Mouse (Mus musculus) heart, embryonic 14.5 days (tissue): Measurements from ENCODE around the gene Gkn1. TPM values are rescaled to one million over a fixed set of nuclear protein-coding genes. Genes with fewer than 3 reads are reported as not detected.

ENCODE experiments used
- ATAC-seq: fragments of 200-750 bp; cut with Nextera tagmentation; 2 replicates; pipeline ENCODE4 v1.8.0; 2017; ENCODE audit warnings: low read depth, moderate TSS enrichment; ENCODE audit not compliant: insufficient number of reproducible peaks, insufficient read depth, low FRiP score
- H3K27ac ChIP-seq, 2 experiments: fragments of 200-500 bp in 1 of 2; fragments of 300-500 bp in 1 of 2; sonication (generic) in 1 of 2; replicated peaks in 1 of 2; 2 replicates each; pipeline ENCODE4 v1.5.1; 2012 to 2014; ENCODE audit warnings: low read depth in 2 of 2, low read length in 2 of 2, control low read depth in 1 of 2, mild to moderate bottlenecking in 1 of 2, mixed read lengths in 1 of 2; ENCODE audit not compliant: control insufficient read depth in 1 of 2, insufficient read depth in 1 of 2
- H3K27me3 ChIP-seq: fragments of 300-500 bp; sonication (generic); 2 replicates; pipeline ENCODE4 v1.6.1; 2014; ENCODE audit warnings: mild to moderate bottlenecking, low read length, control low read depth; ENCODE audit not compliant: control insufficient read depth, insufficient read depth
- H3K36me3 ChIP-seq: fragments of 300-500 bp; sonication (generic); 2 replicates; pipeline ENCODE4 v1.6.1; 2014; ENCODE audit warnings: mild to moderate bottlenecking, control low read depth, low read length, mixed read lengths; ENCODE audit not compliant: control insufficient read depth, insufficient read depth
- H3K4me1 ChIP-seq, 2 experiments: fragments of 200-500 bp in 1 of 2; fragments of 300-500 bp in 1 of 2; sonication (generic) in 1 of 2; 2 replicates each; pipeline ENCODE4 v1.6.1; 2012 to 2014; ENCODE audit warnings: low read length in 2 of 2, control low read depth in 1 of 2, mixed read lengths in 1 of 2; ENCODE audit not compliant: control insufficient read depth in 2 of 2, insufficient read depth in 2 of 2
- H3K4me2 ChIP-seq: fragments of 300-500 bp; sonication (generic); 2 replicates; pipeline ENCODE4 v1.6.1; 2014; ENCODE audit warnings: mild to moderate bottlenecking, low read length
- H3K4me3 ChIP-seq, 2 experiments: fragments of 200-500 bp in 1 of 2; fragments of 300-500 bp in 1 of 2; sonication (generic) in 1 of 2; 2 replicates each; pipeline ENCODE4 v1.5.1; 2012 to 2014; ENCODE audit warnings: low read length in 2 of 2, mild to moderate bottlenecking in 2 of 2, control low read depth in 1 of 2, low read depth in 1 of 2, moderate library complexity in 1 of 2; ENCODE audit not compliant: control insufficient read depth in 1 of 2, insufficient read depth in 1 of 2
- H3K9ac ChIP-seq: fragments of 300-500 bp; sonication (generic); 2 replicates; pipeline ENCODE4 v1.6.1; 2014; ENCODE audit warnings: mild to moderate bottlenecking, low read length
- H3K9me3 ChIP-seq: fragments of 300-500 bp; sonication (generic); 2 replicates; pipeline ENCODE4 v1.6.1; 2016; ENCODE audit warnings: low read length, control low read depth; ENCODE audit not compliant: control insufficient read depth
- WGBS: fragments of 180-500 bp; shearing (Covaris S2); extraction: QIAGEN DNeasy Blood & Tissue Kit; methylation state at CpG from one replicate; pipeline ENCODE4 v1.1.7; 2014; 5-methylcytosine and 5-hydroxymethylcytosine counted together
- polyA plus RNA-seq: library from polyadenylated mRNA; unstranded; fragments of >200 nt; fragmentation: Nextera tagmentation; extraction: Ambion mirVana; gene quantifications from 2 replicates; pipeline ENCODE4 v1.2.1, GENCODE M21; 2014

Gene Gkn1
- not detected in 2 replicates for polyA plus RNA-seq

DNA sequence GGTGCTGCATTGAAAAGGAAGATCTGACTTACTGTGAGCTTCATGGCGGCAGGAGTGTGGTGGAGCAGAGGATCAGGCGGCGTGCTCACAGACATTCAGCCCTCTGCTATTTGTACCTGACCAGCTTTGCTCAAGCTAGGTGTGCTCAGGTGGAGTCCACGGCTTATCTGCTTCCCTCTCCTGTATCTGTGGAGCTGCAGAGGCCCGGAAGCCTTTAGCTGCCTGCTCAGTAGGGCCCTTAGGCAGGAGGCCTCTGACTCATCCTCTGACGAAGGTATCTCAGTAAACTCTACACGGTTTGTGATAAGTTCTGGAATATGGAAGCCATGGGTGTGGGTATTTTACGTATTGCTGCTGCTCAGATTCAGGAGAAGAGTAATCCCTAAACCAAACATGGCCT lies at the start of gene Gkn1:
Gene Gkn1 (minus strand): TSS at position 114 of the 400 bp plus-strand sequence.
- no peak for ATAC-seq
- H3K4me1 ChIP-seq, result no peaks in the 10 kb centered on the region
- no peak within 1 kb of the TSS for H3K27ac ChIP-seq
- peaks cover 6% of the 10 kb centered on the region; the same call in 1 of the 2 replicates for H3K27me3 ChIP-seq
- H3K9me3 ChIP-seq, result no peaks in the 10 kb centered on the region
- no peak within 1 kb of the TSS for H3K4me2 ChIP-seq
- no peak within 1 kb of the TSS for H3K9ac ChIP-seq
- WGBS, result 81% methylated on average over 8 of the region's 8 CpGs
- no peaks in the 10 kb centered on the region for H3K36me3 ChIP-seq
- H3K4me3 ChIP-seq, result no peak within 1 kb of the TSS

DNA sequence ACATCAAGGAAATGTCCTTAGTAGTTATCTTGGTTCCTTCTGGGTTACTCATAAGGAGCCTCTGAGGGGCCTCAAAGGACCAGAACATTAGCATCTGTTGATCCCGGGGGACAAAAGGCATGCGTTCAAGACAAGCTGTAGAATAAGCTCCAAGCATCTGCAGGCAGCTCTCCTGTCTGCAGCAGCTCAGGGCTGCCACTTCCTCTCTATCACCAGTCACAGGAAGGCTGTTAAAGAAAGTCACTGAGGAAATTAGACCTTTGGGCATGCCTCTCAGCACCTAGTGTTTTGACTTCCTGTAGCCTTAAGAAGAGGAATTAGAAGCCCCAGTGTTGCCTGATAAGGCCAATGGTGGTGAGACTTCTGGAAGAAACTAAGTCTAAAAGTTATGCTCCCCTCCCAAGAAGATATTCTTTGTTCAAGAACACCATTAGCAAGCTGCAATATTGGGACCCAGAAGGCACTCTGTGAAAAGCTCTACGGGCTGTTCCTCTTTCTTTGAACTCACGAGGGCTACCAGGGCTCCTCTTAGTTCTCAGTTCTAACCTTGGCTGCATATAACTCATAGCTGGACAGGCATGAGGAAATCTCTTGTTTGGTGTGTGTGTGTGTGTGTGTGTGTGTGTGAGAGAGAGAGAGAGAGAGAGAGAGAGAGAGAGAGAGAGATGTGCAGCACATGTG lies 49.3 kb upstream of the Gkn1 start:
- Histone ChIP-seq H3K27me3 (peaks cover 48% of the 10 kb centered on the region), H3K27ac (no peak overlapping the region), H3K4me2 (no peak overlapping the region), H3K4me3 (no peak overlapping the region), H3K9ac (no peak overlapping the region), H3K9me3 (no peaks in the 10 kb centered on the region), H3K4me1 (peaks cover 15 to 29% of the 10 kb centered on the region in 2 experiments), H3K36me3 (no peaks in the 10 kb centered on the region)
- no peak for ATAC-seq
- 36% methylated on average over 4 of the region's 4 CpGs for WGBS

DNA sequence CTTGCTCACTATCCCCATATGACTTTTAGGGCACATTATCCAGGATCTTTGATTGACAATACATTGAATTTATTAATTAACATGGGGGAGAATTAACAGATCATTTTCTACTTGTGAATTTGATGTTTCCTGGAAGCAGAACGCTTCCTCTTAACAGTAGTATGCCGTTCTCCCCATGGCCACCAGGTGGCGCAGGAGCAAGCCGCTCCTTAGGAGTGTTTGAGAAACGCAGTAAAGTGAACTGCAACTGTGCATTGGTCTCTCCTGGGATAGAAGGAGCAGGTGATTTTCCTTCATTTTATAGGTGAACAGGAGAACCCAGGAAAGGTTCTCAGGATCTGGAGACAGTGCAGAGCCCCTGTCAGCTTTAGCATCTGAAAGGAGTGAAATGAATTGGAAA lies 48.4 kb upstream of the Gkn1 start:
- no peak overlapping the region for H3K4me2 ChIP-seq
- H3K4me3 ChIP-seq, result no peak overlapping the region
- no peaks in the 10 kb centered on the region for H3K36me3 ChIP-seq
- peaks cover 57% of the 10 kb centered on the region for H3K27me3 ChIP-seq
- H3K27ac ChIP-seq, result no peak overlapping the region
- WGBS, result under 1% methylated on average over 5 of the region's 5 CpGs
- no peak for ATAC-seq
- H3K9ac ChIP-seq, result no peak overlapping the region
- peaks cover 20 to 31% of the 10 kb centered on the region in 2 experiments for H3K4me1 ChIP-seq
- no peaks in the 10 kb centered on the region for H3K9me3 ChIP-seq

DNA sequence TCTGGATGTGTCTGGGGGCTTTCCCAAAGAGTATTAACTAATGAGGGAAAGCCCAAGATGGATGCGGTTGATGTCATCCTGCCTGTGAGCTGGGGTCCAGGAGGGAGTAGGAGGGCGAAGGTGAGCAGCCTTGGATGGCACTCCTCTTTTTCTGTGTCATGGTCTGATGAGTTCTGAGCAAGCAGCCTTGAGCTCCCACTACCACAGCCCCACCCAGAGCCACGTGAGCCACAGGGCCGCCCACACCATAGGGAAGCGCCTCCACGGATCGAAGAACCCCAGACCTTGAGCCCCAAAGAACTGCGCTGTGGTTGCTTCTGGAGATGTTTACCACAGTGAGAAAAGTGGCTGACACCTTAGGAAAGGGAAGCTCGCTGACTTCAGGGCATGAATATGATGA lies 44.0 kb upstream of the Gkn1 start:
- Histone ChIP-seq H3K27me3 (peaks cover 80% of the 10 kb centered on the region), H3K4me2 (peak overlapping the region; percentile 36; the same call in 1 of the 2 replicates)
- WGBS, result 67% methylated on average over 9 of the region's 9 CpGs

DNA sequence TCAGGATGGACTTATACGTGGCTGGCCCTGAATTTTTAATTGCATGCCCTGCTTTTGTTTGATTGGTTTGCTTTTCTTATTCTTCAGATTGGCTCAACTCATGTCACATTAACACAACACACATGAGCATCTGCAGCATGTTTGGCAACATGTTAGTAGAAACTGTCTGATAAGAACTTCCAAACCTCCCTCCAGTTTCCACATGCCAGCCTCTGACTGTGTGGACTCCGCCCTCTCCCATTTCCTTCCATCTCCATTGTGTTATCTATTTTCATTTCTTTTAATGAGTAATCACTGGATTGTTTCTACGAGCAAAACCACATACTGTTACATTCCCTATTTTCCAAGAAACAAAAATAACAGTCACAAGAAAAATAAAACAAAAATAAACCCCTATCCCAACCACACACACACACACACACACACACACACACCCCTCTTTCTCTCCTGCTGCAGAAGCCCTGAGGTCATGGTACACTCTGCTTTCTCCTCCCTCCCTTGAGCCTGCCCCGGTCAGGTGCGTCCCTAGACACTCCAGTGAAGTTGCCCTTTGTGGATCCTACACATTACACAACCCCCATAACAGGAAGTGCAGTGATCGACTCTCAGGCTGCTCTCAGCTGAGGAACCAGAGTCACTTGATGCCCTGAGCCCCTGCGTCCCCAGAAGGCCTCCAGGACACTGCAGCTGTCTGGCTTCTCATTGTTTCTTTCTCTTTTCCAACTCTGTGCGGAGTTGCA lies 42.9 kb upstream of the Gkn1 start:
- Histone ChIP-seq H3K27me3 (peaks cover 81% of the 10 kb centered on the region), H3K4me3 (no peak overlapping the region), H3K9me3 (no peaks in the 10 kb centered on the region), H3K27ac (no peak overlapping the region), H3K9ac (no peak overlapping the region), H3K4me2 (no peak overlapping the region), H3K4me1 (peaks cover 6 to 12% of the 10 kb centered on the region in 2 experiments), H3K36me3 (no peaks in the 10 kb centered on the region)
- WGBS, result 63% methylated on average over 8 of the region's 8 CpGs
- ATAC-seq, result no peak

More for the DNA sequence above, 44.0 kb upstream of the Gkn1 start:
- Histone ChIP-seq H3K9me3 (no peaks in the 10 kb centered on the region), H3K27ac (no peak overlapping the region), H3K4me3 (no peak overlapping the region), H3K9ac (no peak overlapping the region), H3K36me3 (no peaks in the 10 kb centered on the region), H3K4me1 (peaks cover 11 to 15% of the 10 kb centered on the region in 2 experiments)
- no peak for ATAC-seq

DNA sequence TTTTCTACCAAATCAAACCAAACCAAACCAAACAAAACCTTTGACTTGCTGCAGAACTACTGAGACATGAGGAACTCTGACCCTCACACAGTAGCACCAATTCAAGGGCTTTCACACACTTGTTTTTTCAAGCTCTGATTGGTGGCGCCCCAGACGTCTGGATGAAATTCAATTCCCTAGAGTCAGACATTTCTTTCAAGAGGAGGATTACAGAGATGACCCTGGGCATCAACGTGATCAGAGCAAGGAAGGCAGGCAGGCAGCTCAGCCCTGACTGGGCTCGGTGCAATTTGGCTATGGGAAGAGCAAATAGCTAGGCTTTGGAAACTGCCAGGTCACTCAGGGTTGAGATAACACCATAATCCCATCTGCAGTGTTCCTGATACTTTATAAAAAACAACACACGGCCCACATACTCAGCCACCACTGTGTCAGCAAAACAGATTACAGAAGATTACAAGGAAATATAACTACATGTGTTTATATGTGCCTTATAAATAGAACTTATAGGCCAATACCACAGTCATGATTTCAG lies 38.8 kb upstream of the Gkn1 start:
- no peak for ATAC-seq
- WGBS, result 21% methylated on average over 5 of the region's 5 CpGs
- Histone ChIP-seq H3K4me2 (no peak overlapping the region), H3K36me3 (no peaks in the 10 kb centered on the region), H3K4me3 (no peak overlapping the region), H3K9me3 (no peaks in the 10 kb centered on the region), H3K27me3 (peaks cover 80% of the 10 kb centered on the region), H3K4me1 (peaks cover 4 to 12% of the 10 kb centered on the region in 2 experiments; a peak in 3 of 4 replicates), H3K9ac (no peak overlapping the region), H3K27ac (no peak overlapping the region)

DNA sequence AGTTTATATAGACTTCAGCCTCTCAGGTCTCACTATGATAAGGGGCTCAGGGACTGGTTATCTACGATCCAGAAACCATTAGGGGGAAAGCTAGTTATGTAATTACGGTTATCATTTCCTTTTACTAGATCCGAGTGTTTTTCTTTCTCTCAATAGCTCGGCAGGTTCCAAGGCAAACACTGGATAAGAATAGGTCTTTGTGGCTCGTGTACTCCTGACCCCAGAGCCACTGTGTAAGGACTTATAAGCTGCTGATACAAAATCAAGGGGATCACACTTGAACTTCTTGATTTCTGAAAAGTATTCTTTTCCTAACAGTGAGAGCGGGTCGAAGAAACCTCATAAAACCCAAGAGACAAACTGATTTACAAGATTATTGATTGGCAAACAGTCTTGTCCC lies 38.1 kb upstream of the Gkn1 start, which contains the start of gene Gkn3:
Gene Gkn3 (minus strand): TSS at position 59 of the 400 bp plus-strand sequence.
- no peak for ATAC-seq
- Histone ChIP-seq H3K4me1 (peaks cover 2 to 14% of the 10 kb centered on the region in 2 experiments; a peak in 3 of 4 replicates), H3K36me3 (no peaks in the 10 kb centered on the region), H3K9me3 (no peaks in the 10 kb centered on the region), H3K27me3 (peaks cover 74% of the 10 kb centered on the region), H3K9ac (no peak within 1 kb of the TSS), H3K4me2 (no peak within 1 kb of the TSS), H3K27ac (no peak within 1 kb of the TSS), H3K4me3 (no peak within 1 kb of the TSS)
- WGBS, result 46% methylated on average over 7 of the region's 7 CpGs
